Mouse (Mus musculus): Measurements from ENCODE around the gene Sept9. TPM values are rescaled to one million over a fixed set of nuclear protein-coding genes. Genes with fewer than 3 reads are reported as not detected.
A peak's percentile ranks its signal among the peaks of the same experiment; 100 is the strongest.

Sept9 gene
- polyA plus RNA-seq, 1 experiment from 2014 or later: 50.6 TPM

DNA sequence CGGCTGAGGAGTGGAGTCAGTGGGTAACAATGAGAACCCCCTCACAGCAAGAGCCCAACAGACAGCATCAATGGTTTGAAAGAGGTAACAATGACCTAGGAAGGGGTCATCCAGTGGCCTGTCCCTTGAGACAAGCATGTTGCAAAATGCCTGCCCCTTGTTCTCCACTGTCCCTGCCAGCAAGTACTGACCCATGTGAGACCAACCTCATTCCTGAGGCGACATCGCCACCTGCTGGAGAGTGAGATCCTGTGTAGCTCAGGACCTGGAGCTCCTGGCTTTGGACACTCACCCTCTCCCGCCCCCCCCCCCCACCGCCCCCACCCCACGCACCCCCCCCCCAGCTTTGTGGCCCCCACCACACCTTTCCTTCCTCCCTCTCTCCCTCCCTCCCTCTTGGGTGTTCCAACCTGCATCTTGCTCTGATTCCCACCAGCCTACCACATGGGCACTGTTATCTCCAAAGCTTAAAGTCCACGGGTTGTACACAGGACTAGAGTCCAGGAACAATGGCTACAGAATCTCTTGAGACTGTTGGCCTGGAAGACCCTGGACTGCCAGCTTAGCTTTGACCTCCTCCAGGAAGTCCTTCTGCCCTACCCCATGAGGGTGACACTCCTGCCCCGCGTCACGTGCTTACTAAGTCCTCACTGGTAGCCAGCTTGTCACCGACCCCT, 22.0 kb upstream of the Sept9 start:
- Histone ChIP-seq H3K9me3 (replicated peaks) (no peaks in the 10 kb centered on the region; the same call in 1 of the 2 replicates), H3K27me3 (no peaks in the 10 kb centered on the region), H3K4me1 (replicated peaks) (peaks cover 18% of the 10 kb centered on the region), H3K27ac (no peak overlapping the region), H3K4me3 (no peak overlapping the region), H3K36me3 (no peaks in the 10 kb centered on the region; the same call in 1 of the 2 replicates), H3K9ac (no peak overlapping the region), H3K4me2 (no peak overlapping the region)
- ATAC-seq (replicated peaks; ENCODE audit: insufficient number of reproducible peaks, insufficient read depth, low FRiP score, low read depth): peak; percentile 76; the same call in 1 of the 2 replicates
- 48% methylated on average over 8 of the region's 11 CpGs for WGBS

DNA sequence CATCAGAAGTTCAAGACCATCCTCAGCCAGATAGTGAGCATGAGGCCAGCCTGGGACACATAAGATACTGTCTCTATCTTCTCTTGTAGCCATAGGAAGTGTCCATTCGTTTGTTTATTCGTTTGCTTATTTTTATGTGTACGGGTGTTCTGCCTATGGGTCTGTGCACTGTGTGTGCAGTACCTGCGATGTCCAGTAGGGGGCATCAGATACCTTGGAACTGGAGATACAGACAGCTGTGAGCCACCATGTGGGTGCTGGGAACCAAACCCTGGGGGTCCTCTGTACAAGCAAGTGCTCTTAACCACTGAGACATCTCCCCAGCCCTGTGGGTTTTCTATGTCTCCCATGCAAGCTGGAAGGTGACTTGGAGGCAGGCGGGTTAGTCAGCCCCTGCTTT, 19.6 kb upstream of the Sept9 start:
- Histone ChIP-seq H3K36me3 (no peaks in the 10 kb centered on the region; the same call in 1 of the 2 replicates), H3K4me2 (no peak overlapping the region), H3K27me3 (no peaks in the 10 kb centered on the region), H3K27ac (no peak overlapping the region), H3K4me1 (replicated peaks) (peaks cover 10% of the 10 kb centered on the region), H3K9me3 (replicated peaks) (no peaks in the 10 kb centered on the region; the same call in 1 of the 2 replicates), H3K4me3 (no peak overlapping the region), H3K9ac (no peak overlapping the region)
- 79% methylated on average over 5 of the region's 5 CpGs for WGBS
- no peak for ATAC-seq (replicated peaks; ENCODE audit: insufficient number of reproducible peaks, insufficient read depth, low FRiP score, low read depth)

DNA sequence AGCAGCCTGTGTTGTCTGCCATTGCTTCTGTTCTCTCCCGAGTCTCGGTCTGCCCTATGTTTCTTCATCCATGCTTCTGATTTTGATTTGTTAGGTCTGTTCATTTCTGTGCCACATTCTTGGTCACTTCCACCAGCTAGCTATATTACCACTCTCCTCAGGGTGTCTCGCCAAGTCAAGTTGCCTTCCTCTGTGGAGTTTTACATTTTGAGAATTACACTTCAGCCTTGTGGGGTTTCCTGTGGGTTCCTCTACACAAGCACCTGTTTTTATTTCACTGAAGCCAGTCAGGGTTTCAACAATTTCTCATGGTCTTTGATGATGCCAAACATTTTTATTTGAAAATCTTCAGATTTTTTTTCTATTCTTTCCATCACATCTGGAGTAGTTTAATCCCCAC, 16.7 kb upstream of the Sept9 start:
- no peak for ATAC-seq (replicated peaks; ENCODE audit: insufficient number of reproducible peaks, insufficient read depth, low FRiP score, low read depth)
- 85% methylated on average over 3 of the region's 3 CpGs for WGBS
- no peak overlapping the region for H3K4me3 ChIP-seq
- H3K36me3 ChIP-seq: no peaks in the 10 kb centered on the region; the same call in 1 of the 2 replicates
- no peaks in the 10 kb centered on the region for H3K4me1 ChIP-seq (replicated peaks)
- no peaks in the 10 kb centered on the region; the same call in 1 of the 2 replicates for H3K9me3 ChIP-seq (replicated peaks)
- H3K4me2 ChIP-seq: no peak overlapping the region
- H3K27ac ChIP-seq: no peak overlapping the region
- H3K27me3 ChIP-seq: no peaks in the 10 kb centered on the region
- H3K9ac ChIP-seq: no peak overlapping the region

DNA sequence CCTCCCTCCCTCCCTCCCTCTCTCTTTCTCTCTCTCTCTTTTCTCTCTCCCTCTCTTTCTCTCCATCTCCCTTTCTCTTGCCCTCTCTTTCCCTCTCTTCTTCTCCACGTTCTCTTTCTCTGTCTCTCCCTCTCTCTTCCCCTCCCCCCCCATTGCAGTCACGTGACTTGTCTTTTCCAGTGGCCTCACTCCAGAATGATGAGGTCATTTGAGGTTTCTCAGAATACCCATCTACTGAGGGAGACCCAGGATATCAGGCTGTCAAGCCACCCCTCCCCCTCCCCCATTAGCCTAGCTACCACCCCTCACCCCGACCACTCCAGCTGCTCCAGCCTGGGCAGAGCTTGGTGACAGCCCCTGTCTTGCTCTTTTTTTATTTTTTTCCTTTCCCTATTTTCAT, 16.2 kb upstream of the Sept9 start:
- Histone ChIP-seq H3K27me3 (no peaks in the 10 kb centered on the region), H3K4me2 (no peak overlapping the region), H3K36me3 (no peaks in the 10 kb centered on the region; the same call in 1 of the 2 replicates), H3K4me1 (replicated peaks) (no peaks in the 10 kb centered on the region), H3K4me3 (no peak overlapping the region), H3K9ac (no peak overlapping the region), H3K27ac (no peak overlapping the region), H3K9me3 (replicated peaks) (no peaks in the 10 kb centered on the region; the same call in 1 of the 2 replicates)
- ATAC-seq (replicated peaks; ENCODE audit: insufficient number of reproducible peaks, insufficient read depth, low FRiP score, low read depth): no peak
- 52% methylated on average over 3 of the region's 3 CpGs for WGBS

DNA sequence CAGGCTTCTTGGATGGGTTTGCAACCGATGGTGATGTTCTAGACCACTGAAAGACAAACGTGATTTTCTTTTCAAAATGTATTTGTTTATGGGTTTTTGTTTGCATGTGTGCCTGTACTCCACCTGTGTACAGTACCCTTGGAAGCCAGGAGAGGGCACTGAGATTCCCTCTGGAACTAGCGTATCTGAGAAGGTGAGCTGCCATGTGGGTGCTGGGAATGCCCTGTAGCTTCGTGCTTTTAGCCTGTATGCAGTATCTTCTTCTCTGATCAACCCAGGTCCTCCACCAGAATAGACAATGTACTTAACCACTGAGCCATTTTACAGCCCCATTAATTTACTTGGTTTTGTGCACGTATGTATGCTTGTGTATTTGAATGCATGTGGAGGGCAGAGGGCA, 15.6 kb upstream of the Sept9 start:
- Histone ChIP-seq H3K9me3 (replicated peaks) (no peaks in the 10 kb centered on the region; the same call in 1 of the 2 replicates), H3K27ac (no peak overlapping the region), H3K36me3 (no peaks in the 10 kb centered on the region; the same call in 1 of the 2 replicates), H3K27me3 (no peaks in the 10 kb centered on the region), H3K9ac (no peak overlapping the region), H3K4me2 (no peak overlapping the region), H3K4me1 (replicated peaks) (no peaks in the 10 kb centered on the region), H3K4me3 (no peak overlapping the region)
- WGBS: 77% methylated on average over 5 of the region's 5 CpGs
- no peak for ATAC-seq (replicated peaks; ENCODE audit: insufficient number of reproducible peaks, insufficient read depth, low FRiP score, low read depth)

DNA sequence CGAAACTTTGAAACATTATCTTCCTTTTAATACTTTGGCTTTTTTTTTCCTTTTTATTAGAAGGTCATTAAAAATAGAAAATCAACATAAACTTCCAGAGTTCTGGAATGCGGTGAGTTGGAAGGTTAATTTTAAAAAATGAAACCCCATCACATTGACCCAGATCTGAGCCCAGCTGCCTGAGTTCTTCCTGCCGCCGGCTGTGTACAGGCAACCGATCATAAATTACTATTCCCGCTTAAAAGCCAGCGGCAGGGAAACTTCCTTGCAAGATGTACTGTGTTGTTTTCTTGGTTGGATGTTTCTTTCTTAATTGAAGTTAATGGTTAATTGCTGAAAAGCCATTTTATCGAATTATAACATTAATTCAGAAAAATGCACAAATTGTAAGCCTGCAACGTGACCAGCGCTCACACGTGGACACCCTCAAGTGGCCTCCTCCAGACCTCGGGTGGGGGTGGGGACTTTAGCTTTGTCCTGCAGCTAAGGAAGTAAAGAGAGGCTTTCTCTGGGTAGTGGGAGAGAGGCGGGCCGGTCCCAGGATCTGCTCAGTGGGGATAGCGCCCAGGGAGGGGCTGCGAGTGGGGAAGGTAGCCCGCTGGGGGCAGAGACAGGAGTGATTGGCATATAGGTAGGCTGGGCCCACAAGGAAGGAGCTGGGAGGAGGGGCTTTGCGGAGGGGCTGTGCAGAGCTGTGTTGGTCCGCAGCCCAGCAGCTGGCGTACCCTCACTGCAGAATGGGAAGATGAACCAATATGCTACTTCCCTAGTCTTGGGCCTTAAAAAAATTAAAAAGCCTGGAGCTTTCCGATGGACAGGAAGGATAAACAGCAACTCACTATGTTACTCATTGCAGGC, 14.2 kb upstream of the Sept9 start:
- Histone ChIP-seq H3K9ac (no peak overlapping the region), H3K27me3 (no peaks in the 10 kb centered on the region), H3K9me3 (replicated peaks) (no peaks in the 10 kb centered on the region; the same call in 1 of the 2 replicates), H3K4me3 (no peak overlapping the region), H3K4me2 (no peak overlapping the region), H3K36me3 (no peaks in the 10 kb centered on the region; the same call in 1 of the 2 replicates), H3K4me1 (replicated peaks) (no peaks in the 10 kb centered on the region), H3K27ac (no peak overlapping the region)
- WGBS: 63% methylated on average over 21 of the region's 21 CpGs
- no peak for ATAC-seq (replicated peaks; ENCODE audit: insufficient number of reproducible peaks, insufficient read depth, low FRiP score, low read depth)

DNA sequence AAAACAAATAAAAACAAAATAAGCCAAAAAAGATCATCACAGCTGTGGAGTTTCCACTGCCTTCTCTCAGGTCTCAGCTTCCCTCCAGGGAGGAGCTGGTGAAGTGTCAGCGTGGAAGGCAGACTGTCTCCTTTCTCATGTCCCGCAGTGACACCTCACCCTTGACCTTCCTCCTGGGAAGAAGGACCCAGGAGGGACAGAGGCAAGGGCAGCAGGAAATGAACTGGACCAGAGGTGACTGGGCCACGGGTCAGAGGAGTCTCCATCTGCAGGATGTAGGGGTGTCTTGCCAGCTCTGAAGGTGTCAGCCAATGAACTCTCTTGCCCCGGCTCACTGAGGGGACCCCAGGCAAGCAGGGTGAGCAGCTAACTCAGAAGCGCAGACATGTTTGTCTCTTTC, 7.9 kb upstream of the Sept9 start:
- Histone ChIP-seq H3K4me1 (replicated peaks) (0 out of 2 replicates have a peak, but pooled peaks cover 2% of the 10 kb centered on the region), H3K9ac (no peak overlapping the region), H3K9me3 (replicated peaks) (no peaks in the 10 kb centered on the region), H3K4me2 (no peak overlapping the region), H3K27ac (no peak overlapping the region), H3K27me3 (no peaks in the 10 kb centered on the region), H3K36me3 (no peaks in the 10 kb centered on the region), H3K4me3 (no peak overlapping the region)
- WGBS: 57% methylated on average over 5 of the region's 5 CpGs
- ATAC-seq (replicated peaks; ENCODE audit: insufficient number of reproducible peaks, insufficient read depth, low FRiP score, low read depth): no peak

DNA sequence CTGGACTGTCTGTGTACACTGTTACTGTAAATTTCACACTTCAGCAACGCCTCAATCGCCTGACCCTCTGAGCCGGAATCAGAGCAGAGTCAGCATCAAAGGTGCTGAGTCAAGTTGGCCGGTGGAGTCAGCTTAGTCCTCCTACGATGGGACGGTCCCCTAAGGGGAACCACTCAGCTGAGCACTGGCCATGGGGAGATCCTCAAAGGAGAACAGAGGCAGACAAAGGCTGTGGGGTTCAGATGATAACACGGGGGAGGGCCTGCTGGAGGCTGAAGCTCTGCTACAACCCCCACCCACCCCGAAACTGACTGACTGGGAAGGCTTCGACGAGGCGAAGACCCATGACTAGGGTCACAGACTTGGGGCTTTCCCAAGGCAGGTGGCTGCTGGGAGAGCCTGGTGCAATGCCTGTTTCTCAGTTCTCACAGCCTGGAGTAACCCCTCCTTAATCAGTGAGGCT, 5.0 kb upstream of the Sept9 start:
- Histone ChIP-seq H3K9ac (no peak overlapping the region), H3K36me3 (no peaks in the 10 kb centered on the region), H3K4me2 (no peak overlapping the region), H3K27ac (no peak overlapping the region), H3K4me3 (no peak overlapping the region), H3K4me1 (replicated peaks) (peaks cover 9% of the 10 kb centered on the region), H3K9me3 (replicated peaks) (no peaks in the 10 kb centered on the region), H3K27me3 (peaks cover 22% of the 10 kb centered on the region)
- ATAC-seq (replicated peaks; ENCODE audit: insufficient number of reproducible peaks, insufficient read depth, low FRiP score, low read depth): no peak
- 54% methylated on average over 11 of the region's 11 CpGs for WGBS

DNA sequence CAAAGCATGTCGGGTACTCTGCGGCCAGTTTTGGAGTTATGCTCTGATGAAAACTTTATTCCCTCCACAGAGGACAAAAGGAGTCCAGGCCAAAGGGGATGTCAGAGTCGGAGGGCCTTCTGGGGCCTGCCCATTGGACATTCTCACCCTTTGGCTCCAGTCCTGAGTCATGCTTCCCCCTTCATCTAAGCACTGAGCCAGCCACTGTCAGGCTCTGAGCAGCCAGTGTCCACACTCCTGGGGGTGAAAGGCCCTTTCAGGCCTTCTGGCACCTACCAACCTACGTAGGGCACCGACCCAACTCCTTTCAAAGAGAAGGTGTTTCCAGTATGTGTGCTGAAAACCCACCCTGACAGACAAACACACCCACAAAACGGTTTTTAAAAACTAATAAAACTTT, 3.8 kb upstream of the Sept9 start:
- no peaks in the 10 kb centered on the region for H3K9me3 ChIP-seq (replicated peaks)
- H3K4me2 ChIP-seq: no peak overlapping the region
- H3K4me3 ChIP-seq: no peak overlapping the region
- no peak overlapping the region for H3K9ac ChIP-seq
- no peak for ATAC-seq (replicated peaks; ENCODE audit: insufficient number of reproducible peaks, insufficient read depth, low FRiP score, low read depth)
- H3K27ac ChIP-seq: no peak overlapping the region
- no peaks in the 10 kb centered on the region for H3K36me3 ChIP-seq
- 86% methylated on average over 6 of the region's 6 CpGs for WGBS
- H3K4me1 ChIP-seq (replicated peaks): peaks cover 20% of the 10 kb centered on the region
- peaks cover 30% of the 10 kb centered on the region for H3K27me3 ChIP-seq

DNA sequence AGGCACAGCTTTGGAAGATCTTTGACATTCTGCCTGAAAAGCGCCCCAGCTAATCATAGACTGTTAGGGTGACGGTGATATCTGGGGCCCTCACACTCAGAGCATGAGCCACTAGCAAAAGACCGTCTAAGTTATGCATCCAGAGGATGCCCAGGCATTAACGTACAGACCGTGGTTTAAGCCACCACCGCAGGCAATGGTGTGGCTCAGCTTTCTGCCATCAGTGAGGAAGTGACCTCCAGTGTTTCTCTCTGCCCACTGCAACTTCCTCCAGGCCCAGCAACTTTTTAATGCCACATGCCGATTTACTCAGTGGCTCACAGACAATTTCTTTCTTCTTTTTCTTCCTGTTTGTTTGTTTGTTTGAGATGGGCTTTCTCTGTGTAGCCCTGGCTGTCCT, 2.8 kb upstream of the Sept9 start:
- no peak overlapping the region for H3K4me2 ChIP-seq
- ATAC-seq (replicated peaks; ENCODE audit: insufficient number of reproducible peaks, insufficient read depth, low FRiP score, low read depth): no peak
- H3K9ac ChIP-seq: no peak overlapping the region
- peaks cover 39% of the 10 kb centered on the region for H3K27me3 ChIP-seq
- H3K27ac ChIP-seq: no peak overlapping the region
- H3K4me1 ChIP-seq (replicated peaks): peaks cover 24% of the 10 kb centered on the region
- H3K9me3 ChIP-seq (replicated peaks): no peaks in the 10 kb centered on the region
- no peaks in the 10 kb centered on the region for H3K36me3 ChIP-seq
- 79% methylated on average over 7 of the region's 7 CpGs for WGBS
- H3K4me3 ChIP-seq: no peak overlapping the region

DNA sequence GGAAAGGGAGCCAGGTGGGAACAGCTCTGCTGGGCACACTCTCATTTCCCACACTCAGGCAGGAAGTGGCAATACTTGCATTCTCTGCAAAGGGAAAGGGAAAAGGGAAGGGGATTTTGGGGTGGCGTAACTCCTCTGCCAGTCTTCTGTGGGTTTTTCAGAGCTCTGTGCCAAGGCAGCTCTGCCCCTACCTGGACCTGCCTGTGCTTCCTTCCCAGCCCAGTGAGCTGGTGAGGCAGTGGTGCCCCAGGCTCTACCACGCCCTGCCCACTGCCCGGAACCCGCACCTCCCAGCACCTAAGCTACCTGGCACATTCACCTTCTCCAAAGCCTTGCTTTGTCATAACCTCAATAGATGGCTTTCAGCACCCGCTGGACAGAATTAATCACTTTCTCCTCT, 1.3 kb upstream of the Sept9 start:
- no peaks in the 10 kb centered on the region for H3K9me3 ChIP-seq (replicated peaks)
- no peak overlapping the region for H3K4me3 ChIP-seq
- ATAC-seq (replicated peaks; ENCODE audit: insufficient number of reproducible peaks, insufficient read depth, low FRiP score, low read depth): no peak
- H3K36me3 ChIP-seq: no peaks in the 10 kb centered on the region
- H3K4me2 ChIP-seq: no peak overlapping the region
- WGBS: 92% methylated on average over 5 of the region's 5 CpGs
- no peak overlapping the region for H3K27ac ChIP-seq
- no peak overlapping the region for H3K9ac ChIP-seq
- peaks cover 49% of the 10 kb centered on the region for H3K27me3 ChIP-seq
- peaks cover 24% of the 10 kb centered on the region for H3K4me1 ChIP-seq (replicated peaks)
